Mouse (Mus musculus) cerebellum, postnatal 36 days (tissue): ENCODE data around the gene Sema3a.
A peak's percentile ranks its signal among the peaks of the same experiment; 100 is the strongest.
"Not testable (repeated sequence)": the region's sequence is repeated elsewhere in the genome, so short reads cannot be mapped to it uniquely, and the experiment has no call there.

Experiments used
- DNase-seq, 2 experiments: peaks; one replicate each; pipeline ENCODE4 v3.0.0; 2021 to 2022; ENCODE audit warnings: mixed read lengths in 2 of 2

Gene Sema3a

DNA sequence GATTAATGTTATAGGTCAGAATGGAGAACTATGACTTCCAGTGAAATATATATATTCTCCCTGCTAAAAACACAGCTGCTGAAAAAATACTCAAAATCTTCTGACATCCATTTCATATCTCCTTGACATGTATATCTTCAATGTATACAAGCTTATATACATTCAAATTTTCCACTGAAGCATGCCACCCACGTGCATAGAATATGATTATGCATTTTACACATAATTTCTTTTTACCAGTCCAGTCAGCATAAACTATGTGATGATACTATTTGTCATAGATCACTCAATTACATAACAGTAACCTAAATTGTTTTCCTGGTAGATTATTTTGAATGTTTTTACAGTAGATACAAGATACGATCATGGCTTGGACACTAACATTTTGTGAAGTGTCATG, 306.6 kb downstream of the Sema3a start:
- DNase-seq, result no peak

DNA sequence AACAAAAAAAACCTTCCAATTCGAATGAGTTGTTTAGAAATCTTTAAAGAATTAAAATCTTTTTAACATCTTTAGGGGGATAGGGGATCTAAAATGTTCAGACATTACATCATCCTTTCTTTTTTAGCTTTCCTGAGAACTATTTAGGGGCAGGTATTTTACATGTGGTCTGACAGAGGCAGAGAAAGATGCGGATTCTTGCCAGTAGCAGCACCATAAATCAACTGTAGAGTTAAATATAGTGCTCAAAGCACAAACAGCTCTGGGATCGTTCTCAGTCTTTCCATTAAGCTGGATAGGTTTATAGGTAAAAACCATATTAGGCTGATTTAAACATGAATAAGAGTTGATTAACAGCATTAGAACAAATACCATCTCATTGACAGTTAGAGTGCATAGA, 307.4 kb downstream of the Sema3a start:
- no peak for DNase-seq

DNA sequence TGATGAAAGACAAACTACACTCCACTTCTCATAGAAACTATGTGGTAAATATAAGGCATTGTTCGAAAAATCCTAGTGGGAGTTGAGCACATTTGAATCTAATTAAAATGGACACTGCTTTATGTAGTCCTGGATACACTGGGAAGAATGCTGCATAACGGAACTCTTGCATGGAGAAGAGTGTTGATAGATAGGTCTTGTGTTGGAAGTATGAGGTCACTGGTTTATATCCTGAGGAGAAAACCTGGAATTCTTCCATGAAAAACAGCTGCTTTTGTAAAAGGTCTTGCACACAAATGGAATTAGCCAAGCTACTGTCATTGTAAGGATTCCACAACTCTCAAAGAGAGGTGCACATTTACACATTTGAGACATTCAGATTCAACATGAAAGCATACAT, 308.1 kb downstream of the Sema3a start:
- DNase-seq, result no peak

DNA sequence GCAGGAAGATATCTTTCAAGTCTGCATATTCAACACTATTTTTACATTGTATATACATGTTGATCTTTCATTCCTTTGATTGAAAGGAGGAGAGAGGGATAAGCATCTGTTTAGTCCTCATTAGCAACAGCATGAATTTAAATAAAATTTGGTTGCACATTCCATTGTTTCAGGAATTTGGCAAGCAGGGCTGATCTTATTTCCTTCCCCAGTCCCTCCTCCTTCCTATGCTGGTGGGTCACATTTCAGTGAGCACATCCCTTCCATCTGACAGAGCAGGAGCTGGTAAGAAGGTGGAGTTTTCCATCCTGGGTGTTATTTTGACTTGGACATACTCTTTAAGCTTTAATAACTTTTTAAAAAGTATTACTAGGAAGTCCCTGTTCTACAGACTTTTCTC, 315.9 kb downstream of the Sema3a start:
- no peak for DNase-seq

DNA sequence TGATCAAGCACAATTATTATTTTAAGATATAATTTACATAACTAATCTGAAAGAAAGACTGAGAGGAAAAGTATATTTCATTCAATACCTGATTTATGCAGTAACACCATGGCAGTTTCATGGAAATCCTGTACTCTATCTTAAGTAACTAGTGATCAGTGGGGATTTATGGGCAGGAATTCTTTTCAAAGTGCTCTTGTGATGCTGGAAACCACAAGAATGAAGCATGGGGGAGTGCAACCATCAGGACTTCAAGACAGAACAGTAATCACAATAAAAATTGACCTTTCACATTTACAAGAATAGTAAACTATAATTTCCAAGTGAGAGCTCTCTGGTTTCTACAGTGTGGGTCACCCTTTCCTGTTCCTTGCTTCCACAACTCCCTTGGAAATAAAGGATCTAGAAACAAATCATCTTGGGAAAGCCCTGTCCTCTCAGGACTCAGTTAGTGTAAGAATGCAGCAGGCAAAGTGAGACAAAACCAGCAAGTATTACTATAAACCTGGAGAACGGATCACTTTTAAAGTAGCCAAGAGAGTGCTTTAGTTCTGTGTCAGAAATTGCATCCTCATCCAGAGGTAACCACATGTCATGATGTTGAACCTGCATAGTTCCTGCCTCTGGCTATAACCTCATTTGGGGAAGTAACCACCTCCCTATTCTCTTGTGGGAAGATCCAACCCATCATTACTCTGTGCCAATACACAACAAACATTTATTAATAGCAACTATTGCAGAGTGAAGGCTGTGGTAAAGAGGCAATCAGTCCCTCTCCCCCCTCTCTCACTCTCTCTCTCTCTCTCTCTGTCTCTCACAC, 335.2 kb downstream of the Sema3a start:
- DNase-seq, result no peak

DNA sequence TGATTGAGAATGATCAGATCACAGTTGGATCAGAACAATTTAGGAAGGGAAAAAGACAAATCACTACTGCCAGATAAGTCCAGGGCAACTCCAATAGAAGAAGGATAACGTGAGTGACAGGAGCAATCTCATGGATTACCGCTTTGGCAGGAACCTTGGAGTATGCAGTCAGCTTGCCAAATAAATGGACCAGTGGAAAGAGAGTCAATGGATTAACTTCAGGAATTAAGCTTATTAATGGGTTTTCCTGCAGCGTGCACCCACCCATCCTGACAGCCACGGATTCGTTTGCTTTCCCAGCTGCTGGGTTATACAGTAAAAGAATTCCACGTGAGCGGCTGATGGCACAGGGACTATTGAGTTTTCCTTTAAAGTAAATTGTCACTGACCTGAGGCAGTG, 343.6 kb downstream of the Sema3a start:
- no peak for DNase-seq

GRCm38 (mm10) chr5:13469401-13469800, 344.2 kb downstream of the Sema3a start:
- no peak for DNase-seq

GRCm38 (mm10) chr5:13470057-13470905, 345.1 kb downstream of the Sema3a start:
- DNase-seq, result peak; percentile 7 to 13

DNA sequence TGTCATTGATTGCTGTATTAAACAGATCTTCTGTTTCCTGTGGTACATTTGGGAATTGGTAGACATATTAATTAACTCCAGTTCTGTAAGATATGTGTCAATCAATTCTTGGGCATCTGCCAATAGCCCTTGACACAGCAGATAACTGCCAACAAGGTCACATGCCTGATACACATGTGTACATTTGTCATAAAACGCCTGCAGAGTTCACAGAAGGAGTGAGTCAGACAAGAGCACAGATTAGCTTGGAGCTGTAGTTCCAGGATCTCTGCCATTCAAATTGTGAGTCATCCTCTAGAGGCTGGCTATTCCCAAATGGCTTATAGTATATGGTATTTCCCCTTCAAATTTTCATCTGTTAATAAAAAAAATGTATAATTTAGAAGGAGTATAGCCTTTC, 352.4 kb downstream of the Sema3a start:
- no peak for DNase-seq

DNA sequence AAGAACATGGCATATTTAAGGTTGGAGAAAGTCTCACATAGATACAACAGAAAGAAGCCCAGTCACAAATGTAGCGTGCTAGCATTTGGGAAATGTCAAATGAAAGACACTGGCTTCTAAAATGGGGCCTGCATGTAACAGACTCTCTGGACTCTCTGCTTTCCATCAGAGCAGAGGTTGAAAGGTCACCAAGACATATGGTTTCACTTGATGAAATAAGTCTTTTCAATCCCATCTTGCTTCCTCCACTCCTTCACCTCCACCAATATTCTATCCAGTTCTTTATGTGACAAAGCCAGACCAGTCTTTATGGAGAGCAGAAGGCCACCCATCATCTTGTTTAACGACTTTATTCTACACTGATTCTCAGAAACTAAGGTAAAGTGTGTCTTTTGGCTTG, 363.5 kb downstream of the Sema3a start:
- DNase-seq, result no peak

DNA sequence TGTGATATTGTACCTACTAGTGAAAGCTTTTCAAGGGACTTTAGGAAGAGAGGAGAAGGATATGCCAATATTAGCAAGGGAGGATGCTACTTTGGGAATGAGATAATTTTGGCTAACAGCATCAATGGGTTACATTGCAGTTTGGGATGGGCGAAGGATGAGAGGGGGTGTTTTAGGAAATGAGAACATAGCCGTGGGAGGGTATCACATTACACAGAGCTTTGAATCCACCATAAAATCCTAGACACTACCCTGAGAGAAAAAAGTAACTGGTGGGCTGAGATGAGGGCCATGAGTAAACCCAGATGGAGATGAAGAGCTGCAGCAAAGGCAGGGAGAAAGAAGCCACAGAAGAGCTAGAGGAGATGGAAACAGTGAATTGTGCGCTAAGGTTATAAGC, 370.8 kb downstream of the Sema3a start:
- not testable (repeated sequence) for DNase-seq

- no peak for DNase-seq
Observed at GRCm38 (mm10) chr5:13499835-13500234, 374.6 kb downstream of the Sema3a start.

GRCm38 (mm10) chr5:13505839-13506499, 380.8 kb downstream of the Sema3a start:
- DNase-seq, result no peak

GRCm38 (mm10) chr5:13509163-13509562, 383.9 kb downstream of the Sema3a start:
- DNase-seq, result no peak

GRCm38 (mm10) chr5:13517018-13517417, 391.8 kb downstream of the Sema3a start:
- DNase-seq, result no peak

DNA sequence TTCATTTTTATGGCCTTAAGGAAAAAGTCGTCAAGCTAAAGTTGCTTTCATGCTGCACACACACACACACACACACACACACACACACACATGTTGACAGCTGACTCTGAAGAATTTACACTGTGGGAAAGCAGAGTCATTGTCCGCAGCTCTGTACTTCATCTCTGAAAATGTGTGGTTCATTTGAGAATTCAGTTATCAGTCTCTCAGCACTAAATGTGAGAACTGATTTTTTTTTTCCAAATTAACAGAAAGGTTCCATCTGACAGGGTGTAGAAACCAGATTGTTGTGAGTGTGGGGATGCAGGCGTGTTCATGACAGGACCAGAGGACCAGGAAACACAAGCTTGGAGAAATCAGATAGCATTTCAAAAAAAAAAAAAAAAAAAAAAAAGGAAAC, 400.4 kb downstream of the Sema3a start:
- no peak for DNase-seq

DNA sequence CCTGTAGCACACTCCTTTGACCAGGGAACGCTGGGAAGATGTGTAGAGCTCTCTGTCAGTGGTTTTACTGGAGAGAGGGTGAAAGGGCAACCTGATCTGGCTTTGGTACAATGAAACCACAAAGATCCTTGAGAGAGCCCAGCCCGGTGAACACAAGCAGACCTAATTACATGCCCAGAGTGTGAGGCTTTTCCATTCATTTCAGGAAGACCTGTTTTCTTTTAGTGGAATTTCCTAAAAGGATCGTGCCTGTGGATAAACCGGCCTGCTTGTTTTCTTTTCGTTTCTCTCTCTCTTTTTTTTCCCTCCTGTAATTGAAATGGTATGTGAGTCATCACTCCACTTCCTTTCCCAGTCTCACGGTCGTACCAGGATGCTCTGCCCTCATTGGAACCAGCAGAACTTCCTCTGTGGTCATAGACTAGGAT, 401.8 kb downstream of the Sema3a start:
- DNase-seq, result no peak

- DNase-seq, result no peak
Observed at GRCm38 (mm10) chr5:13529226-13529625, 404.0 kb downstream of the Sema3a start.

GRCm38 (mm10) chr5:13547472-13548209, 422.4 kb downstream of the Sema3a start:
- no peak for DNase-seq

- no peak for DNase-seq
Observed at GRCm38 (mm10) chr5:13548210-13548554, 423.0 kb downstream of the Sema3a start.

GRCm38 (mm10) chr5:13549080-13549479, 423.9 kb downstream of the Sema3a start:
- DNase-seq, result no peak

- no peak for DNase-seq
Observed at GRCm38 (mm10) chr5:13550953-13551352, 425.7 kb downstream of the Sema3a start.

- no peak for DNase-seq
Observed at GRCm38 (mm10) chr5:13557257-13557656, 432.0 kb downstream of the Sema3a start.
